Mouse (Mus musculus) gastrocnemius, postnatal 10 days (tissue): Measurements from ENCODE around the gene Irf3. TPM values are rescaled to one million over a fixed set of nuclear protein-coding genes. Genes with fewer than 3 reads are reported as not detected.

ENCODE experiments used
- DNase-seq: peaks from one replicate; pipeline ENCODE4 v3.0.0; 2021; ENCODE audit warnings: mixed read lengths
- long read RNA-seq, 2 experiments: library from polyadenylated mRNA; stranded (forward); transcript quantifications; one replicate each; pipeline ENCODE4 v2.0.0; 2021
- total RNA-seq, 2 experiments: library from RNA; stranded (reverse); gene quantifications; 2 replicates each; pipeline ENCODE4 v1.2.3; 2021

Irf3 gene
- 10 to 100 TPM; 26.5 to 35.8 TPM for total RNA-seq
- long read RNA-seq, experiment 1, transcript Irf3-201 (8 exons, 2,031 nt) = major isoform, 8 of 19 reads
- long read RNA-seq, experiment 1, partial matches to known transcripts = 4 of 19 reads
- long read RNA-seq, experiment 1, other reads (novel, unspliced or antisense) = 4 of 19 reads
- long read RNA-seq, experiment 2, transcript Irf3-201 (8 exons, 2,031 nt) = major isoform, 8 of 19 reads
- long read RNA-seq, experiment 2, partial matches to known transcripts = 5 of 19 reads
- long read RNA-seq, experiment 2, other reads (novel, unspliced or antisense) = 1 of 19 reads

DNA sequence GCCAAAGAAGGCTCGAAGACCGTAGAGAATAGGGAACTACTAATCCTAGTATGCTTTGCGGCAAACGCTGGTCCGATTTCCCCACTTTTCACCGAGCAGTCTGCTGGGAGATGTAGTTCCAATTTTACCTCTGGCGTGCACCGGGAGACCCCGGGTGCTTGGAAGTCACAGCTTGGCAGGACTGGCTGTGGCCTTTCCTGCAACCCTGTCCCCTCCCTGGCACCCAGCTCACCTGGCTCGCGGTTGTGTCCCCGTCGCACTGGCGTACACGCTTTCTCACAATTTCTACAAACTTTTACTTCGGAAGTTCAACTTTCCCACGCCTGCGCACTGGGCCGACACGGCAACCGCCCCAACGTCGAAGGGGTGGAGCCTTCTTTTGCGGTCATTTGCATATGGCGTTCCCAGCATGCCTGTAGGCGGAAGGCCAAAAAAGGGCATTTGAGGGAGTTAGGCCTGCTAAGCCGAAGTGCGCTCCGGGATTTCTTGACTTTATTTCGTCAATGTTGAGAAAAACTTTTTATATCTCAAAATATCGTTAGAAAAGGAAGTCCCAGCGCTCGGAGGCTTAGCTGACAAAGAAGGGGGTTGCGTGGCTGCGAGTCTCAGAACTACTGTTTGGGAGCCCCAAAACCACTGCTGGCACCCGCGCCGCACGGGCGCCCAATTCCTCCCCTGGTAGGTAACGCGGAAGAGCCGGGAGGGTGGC, at the start of gene Irf3:
Gene Irf3 (plus strand): TSS at position 418 of the 709 bp plus-strand sequence.
- DNase-seq = peak; percentile 95

DNA sequence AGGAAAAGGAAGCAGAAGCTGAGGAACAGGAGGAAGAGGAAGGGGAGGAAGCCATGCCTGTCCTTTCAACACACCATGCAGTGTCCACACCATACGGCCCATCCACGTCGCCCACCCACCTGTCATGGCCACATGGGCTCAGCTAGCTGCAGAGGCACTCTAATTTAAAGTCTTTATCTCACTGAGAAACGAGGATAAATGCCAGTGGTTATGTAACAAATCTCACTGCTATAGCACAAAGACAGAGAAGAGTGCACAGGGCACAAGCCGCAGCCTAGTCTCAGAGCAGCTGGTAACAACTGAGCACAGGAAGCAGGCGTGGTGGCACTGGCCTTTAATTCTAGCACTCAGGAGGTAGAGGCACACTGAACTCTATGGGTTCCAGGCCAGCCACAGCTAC, 47.5 kb upstream of the Irf3 start:
- DNase-seq = no peak

DNA sequence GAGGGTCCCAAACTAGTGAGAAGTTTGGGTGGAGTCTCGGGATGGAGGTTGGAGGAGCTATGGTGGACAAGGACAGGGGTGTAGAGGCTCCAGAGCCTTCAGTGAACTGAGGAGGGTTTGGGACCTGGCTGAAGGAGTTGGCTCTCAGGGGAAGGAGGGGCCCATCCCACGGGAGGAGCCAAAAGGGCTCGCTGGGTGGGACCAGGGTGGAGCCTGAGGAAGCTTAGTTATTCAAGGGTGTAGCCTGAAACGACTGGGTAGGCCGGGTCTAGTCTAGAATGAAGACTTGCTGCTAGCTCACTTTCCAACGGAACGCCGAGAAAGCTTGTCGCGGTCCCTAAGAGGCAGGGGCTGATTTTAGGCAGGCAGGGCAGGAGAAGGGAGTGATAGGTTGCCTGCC, 45.5 kb upstream of the Irf3 start:
- DNase-seq = peak; percentile 57

DNA sequence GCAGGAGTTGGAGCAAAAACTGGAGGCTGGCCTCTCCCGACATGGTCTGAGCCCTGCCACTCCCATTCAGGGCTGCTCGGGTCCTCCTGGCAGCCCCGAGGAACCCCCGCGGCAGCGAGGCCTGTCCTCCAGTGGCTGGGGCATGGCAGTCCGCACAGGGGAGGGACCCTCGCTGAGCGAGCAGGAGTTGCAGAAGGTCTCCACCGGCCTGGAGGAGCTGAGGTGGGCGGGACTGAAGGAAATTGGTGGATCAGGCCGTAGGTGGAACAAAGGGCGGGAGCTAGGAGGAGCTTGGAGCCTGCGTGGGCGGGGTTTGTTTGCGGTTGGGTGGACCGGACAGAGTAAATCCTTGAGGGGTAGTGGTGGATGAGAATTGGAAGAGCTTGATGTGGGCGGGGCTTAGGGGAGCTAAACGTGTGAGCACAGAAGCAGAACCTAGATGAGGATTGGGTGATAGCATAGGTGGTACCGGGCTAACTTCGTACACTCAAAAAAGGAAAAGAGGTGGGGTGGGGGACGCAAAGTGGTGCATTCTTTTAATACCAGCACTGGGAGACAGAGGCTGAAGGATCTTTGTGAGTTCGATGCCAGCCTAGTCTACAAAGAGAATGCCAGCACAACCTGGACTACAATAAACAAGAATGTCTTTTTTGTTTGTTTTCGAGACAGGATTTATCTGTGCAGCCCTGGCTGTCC, 44.7 kb upstream of the Irf3 start:
- DNase-seq = peak; percentile 87

DNA sequence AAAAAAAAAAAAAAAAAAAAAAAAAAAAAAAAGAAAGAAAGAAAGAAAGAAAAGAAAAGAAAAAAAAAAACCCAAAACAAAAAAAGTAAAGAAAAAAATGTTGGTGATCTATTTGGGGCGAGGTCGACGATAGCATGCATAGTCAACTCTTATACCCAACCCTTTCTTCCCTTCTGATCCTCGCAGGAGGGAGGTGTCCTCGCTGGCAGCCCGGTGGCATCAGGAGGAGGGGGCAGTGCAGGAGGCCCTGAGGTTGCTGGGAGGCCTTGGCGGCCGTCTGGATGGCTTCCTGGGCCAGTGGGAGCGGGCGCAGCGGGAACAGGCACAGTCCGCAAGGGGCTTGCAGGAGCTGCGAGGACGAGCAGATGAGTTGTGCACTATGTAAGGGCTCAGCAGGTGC, 43.9 kb upstream of the Irf3 start:
- DNase-seq = no peak

DNA sequence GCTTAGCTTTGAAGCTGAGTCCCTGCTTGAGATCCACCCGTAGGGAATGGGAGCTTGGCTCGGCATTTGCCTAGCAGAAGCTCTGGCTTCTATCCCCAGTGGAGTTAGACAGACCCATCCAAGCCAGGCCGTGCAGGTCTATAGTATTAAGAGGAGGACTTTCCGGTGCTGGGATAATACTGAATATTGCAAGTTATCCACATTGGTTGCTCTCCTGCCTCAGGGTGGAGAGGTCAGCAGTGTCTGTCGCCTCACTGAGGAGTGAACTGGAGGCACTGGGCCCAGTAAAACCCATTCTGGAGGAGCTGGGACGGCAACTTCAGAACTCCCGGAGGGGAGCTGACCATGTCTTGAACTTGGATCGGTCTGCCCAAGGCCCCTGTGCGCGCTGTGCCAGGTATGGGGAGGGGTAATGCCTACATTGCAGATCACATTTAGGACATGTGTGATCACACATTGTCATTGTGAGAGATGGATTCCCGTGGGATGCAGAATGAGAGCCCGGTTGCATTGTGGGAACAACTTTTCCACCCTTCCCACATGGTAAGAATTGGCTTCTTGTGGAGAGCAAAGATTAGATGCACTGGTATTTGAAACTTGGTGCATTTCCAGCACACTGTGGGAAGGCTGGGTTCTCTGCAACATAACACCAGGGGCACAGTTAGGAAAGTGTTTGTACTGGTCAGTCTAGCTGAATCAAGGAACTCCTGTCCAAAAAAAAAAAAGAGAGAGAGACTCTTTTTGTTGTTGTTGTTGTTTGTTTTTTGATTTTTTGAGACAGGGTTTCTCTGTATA, 43.2 kb upstream of the Irf3 start:
- DNase-seq = no peak

DNA sequence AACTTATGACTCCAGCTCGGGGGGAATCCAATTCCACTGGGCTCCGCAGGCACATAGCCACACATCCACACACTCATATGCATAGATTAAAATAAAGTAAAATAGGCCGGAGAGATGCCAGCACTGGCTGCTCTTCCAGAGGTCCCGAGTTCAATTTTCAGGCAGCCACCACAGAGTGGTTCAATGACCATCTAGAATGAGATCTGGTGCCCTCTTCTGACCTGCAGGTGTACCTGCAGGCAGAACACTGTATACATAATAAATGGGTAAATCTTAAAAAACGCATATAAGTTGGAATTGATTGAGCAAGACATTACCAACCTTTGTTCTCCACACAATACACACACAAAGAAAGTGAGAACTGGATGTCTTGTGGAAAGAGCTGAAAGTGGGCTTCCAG, 41.8 kb upstream of the Irf3 start:
- no peak for DNase-seq

DNA sequence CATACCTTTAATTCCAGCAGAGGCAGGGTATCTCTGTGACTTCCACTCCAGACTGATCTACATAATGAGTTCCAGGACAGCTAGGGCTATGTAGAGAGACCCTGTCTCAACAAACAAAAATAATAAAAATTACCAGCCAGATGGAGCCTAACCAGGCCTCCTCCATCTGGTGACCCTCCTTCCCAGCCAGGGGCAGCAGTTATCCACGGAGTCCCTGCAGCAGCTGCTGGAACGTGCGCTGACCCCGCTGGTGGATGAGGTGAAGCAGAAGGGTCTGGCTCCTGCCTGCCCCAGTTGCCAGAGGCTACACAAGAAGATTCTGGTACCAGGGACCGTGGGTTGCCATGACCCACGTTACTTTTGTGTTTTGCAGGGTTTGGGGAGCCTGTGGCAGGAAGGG, 41.2 kb upstream of the Irf3 start:
- DNase-seq = no peak

DNA sequence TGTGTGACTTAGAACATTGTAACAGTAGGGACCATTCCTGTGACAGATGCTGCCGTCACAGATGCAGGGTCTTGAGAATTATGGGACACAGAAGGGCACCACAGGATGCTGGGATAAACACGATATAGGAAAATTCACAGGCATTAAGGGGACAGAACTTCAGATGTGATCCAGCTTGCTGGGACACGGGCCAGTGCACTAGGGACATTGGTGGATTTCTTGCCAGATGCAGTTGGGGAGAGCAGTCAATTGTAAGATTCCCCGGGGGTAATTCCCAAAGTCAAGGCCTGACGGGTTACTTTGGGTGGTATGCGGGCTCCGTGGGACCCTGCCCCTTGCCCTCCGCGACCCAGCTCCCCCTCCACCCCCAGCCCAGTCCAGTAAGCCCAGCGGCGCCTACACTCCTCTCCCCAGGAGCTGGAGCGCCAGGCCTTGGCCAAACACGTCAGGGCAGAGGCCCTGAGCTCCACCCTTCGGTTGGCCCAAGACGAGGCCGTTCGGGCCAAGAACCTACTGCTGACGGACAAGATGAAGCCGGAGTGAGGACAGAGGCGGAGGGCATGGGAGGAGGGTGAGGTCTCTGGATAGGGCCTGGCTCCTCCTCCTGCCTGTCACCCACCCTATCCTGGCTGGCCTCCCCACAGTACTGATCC, 40.1 kb upstream of the Irf3 start:
- no peak for DNase-seq

DNA sequence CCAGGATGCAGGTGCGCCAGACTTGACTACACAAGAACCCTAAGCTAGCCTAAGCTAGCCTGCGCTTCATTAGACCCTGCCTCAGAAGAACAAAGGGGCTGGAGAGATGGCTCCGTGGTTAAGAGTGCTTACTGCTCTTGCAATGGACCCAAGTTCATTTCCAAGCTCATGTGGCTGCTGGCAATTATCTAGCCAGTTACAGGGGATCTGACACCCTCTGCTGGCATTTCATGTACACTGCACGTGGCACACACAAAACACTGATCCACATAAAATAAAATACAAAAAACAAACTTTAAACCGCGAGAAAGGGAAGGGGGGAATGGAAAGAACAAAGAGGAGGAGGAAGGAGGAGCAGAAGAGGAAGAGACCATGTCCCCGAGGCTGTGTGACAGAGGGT, 39.2 kb upstream of the Irf3 start:
- DNase-seq = no peak

DNA sequence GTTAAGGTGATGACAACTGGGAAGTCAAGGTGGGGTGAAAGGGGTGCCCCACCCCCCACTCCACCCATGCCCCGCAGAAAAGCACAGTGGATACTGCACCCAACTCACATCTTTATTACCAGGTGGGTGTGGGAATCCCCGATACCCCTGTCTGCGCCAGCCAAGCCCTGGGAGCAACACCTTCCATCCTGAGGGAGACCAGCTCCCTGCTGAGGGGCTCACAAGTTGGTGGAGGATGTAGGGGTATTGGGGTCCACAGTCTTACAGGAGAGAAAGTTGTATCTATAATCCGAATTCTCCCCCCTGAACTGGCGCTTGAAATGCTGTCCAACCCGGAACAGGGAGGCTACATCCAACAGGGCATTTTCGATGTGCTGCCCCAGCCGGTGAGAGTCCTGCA, 38.2 kb upstream of the Irf3 start:
- no peak for DNase-seq

DNA sequence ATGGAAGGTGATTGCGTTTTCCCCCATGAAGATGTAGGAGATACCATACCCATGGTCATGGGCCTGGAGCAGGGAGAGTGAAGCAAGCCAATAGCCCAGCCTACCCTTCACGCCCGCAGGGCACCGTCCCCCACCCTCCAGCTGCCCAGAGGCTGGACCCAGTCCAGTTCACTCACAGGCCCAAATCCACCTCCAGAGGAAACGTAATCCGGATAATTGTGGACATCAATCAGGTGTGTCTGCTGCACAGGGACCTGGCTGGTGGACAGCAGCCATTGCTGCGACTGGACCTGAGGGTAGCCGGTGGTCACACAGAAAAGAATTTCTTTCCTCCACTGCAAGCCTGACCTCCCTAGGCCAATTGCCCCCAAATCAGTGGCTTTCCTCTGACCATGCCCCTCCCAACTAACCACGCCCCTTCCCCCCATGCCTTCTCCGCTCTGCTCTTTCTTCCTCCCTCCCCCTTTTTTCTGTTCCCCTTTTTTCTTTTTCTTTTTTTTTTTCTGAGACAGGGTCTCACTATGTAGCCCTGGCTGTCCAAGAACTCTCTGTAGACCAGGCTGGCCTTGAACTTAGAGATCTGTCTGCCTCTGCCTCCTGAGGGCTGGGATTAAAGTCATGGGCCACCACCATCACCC, 37.5 kb upstream of the Irf3 start:
- no peak for DNase-seq

DNA sequence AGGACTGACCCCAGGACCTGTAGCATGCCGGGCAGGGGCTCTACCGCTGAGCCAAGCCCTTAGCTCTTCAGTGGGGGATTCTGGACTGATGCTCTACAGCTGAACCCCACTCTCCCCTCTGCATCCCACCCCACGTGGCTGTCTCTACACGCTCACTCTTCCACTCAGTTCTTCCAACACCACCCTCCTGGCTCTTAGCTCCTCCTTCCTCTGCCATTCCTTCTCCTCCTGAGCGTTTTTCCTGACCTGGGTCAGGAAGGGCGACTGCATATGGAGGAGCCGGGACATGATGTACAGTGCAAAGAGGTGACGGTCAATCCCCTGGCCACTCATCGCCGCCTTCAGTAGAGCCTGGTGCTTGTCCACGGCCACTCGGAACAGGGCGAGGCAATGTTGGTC, 36.9 kb upstream of the Irf3 start:
- DNase-seq = no peak

DNA sequence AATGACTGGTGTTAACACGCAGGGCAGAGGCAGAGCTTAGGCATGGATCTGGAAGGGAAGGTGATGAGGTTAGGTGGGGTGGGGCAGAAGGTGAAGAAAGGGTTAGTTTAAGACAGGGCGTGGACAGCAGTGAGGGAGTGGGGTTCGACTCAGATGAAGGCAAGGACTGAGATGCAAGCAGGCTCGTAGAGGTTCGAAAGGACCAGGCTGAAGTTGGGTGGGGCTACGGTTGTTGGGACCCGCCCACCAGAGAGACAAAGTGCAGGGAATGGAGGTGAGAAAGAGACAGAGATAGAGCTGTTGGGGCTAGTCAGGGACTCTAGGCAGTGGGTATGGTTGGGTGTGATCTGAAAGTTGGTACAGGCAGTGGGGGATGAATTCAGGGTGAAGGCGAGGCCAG, 35.1 kb upstream of the Irf3 start:
- DNase-seq = no peak

DNA sequence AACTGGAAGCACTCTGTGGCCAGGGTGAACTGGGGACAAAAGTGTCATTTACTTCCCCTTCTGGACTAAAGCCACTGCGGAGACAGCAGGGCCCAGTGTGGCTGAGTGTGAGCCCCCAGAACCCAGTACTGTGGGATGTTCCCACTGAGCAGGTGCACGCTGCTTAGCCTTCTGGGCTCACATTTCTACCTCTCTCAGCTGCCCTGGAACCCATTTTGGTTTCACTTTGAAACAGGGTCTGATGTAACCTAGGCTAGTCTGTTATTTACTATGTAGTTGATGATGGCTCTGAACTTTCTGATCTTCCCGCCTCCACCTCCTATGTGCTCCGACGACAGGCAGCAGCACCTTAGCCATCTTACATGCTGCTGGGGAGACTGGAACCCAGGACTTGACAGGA, 34.6 kb upstream of the Irf3 start:
- DNase-seq = no peak

DNA sequence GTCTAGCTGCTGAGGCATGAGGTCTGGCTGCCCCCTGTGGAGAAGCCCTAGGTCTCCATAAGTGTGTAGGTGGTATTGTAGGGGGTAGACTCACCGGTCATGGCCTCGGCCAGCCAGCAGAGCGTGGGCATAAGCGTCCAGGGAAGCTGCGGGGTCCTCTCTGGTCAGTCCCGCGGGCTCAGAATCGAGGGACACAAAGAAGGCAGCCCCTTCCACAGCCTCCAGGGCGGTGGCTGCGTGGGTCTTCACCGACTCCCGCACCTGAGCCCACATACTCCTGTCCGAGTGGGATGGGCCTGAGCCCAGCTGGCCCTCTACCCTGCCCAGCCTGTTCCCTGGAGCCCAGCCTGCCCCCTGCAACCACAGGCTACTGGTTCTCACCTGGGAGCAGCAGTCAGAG, 32.5 kb upstream of the Irf3 start:
- DNase-seq = no peak

DNA sequence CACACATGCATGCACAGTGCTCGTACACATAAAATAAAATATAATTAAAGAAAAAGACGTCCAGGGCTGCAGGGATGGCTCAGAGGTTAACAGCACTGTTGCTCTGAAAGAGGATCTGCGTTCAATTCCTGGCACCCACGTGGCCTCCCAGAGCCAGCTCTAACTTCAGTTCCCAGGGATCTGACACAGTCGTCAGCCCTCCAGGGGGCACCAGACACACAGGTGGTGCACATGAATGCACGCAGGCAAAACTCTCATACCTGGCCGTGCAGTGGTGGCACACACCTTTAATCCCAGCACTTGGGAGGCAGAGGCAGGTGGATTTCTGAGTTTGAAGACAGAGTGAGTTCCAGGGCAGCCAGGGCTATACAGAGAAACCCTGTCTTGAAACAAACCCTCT, 31.5 kb upstream of the Irf3 start:
- no peak for DNase-seq

DNA sequence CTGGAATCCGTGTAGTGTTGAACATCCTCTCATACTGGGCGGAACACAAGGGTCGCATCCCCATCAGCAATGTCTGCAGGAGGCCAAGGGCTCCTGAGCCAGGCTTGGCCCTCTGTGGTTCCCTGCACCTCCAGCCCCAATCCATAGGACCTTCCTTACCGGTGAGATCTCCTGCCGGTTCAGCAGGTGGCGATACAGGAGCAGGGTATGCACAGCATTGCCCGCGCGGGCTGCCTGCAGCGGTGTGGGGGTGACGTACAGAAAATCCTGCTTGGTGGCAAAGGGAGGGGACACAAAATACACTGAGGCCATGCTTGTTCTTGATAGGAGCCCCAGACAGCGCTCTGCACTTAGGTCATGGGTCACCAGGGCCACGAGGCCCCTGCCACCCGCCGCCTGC, 30.8 kb upstream of the Irf3 start:
- peak; percentile 2 for DNase-seq

DNA sequence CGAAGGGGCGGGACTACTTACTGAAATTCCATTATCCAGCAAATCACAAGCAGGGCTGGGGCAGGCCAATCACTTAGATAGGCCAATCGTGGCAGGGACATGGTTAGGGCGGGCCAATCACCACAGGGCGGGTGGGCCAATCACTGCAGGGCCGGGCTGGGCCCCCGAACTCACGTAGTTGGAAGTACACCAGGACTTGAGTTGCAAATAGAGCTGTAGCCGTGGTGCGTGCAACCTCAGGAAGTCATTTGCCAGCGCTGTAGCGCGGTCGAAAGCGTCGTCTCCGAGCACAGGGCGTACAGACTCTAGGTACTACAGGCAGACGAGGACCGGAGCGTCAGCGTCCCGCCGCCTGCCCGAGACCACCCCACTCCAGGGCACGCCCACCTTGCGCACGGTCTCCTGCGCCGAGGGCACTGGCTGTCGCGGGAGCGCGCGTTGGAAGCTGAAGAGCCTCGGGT, 27.2 kb upstream of the Irf3 start:
- DNase-seq = peak; percentile 74

DNA sequence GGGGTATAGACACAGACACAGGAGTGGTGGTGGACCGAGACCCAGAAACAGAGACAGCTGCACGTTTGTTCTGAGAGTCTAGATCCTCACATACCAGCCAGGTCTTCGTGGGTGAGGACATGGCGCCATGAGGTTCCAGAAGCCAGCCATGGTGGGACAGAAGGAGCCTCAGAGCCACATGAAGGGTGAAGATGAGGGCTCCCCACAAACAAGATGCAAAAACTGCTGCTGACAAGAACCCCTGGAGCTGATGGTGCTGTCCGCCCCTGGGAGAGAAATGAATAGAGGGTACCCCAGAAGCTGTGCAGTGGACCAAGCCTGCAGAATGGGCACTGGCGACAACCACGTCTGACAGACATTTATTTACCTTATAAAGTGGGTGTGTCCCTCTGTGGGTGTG, 26.3 kb upstream of the Irf3 start:
- no peak for DNase-seq

DNA sequence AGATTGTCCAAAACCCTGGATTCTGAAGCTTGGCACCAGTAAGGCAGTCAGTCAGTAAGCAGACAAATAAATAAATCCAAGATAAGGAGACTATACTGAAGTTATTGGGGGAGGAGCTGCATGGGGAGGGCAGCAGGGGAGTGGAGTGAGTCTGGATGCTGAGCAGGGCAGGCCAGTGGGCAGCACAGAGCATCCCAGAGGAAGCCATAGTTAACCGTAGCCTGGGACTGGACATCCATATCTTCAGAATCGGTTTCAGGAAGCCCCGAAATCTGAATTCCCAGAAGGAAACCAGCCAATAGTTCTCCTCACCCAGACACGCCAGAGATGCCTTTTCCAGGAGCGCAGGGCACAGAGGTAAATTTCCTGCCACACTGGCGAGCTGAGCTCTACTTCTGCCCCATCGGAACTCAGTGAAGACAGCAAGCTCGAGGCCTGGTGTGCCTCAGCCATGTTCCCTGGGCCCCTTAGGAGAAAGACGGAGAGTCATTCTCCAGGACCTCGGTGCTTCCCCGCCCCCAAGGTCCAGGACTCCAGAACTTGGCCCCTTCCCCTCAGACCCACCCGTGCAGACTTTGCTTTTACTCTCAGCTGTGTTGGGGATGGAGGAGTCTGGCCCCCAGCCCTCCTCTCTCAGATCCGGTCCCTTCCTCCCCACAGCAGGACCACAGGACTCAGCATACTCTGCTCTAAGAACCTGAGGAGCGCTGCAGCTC, 23.9 kb upstream of the Irf3 start:
- no peak for DNase-seq
